Mouse (Mus musculus): ENCODE measurements at regions not wholly inside any gene's neighbourhood (a gene's known extent, or its start where the extent isn't known, plus 50 kb on each side); places are given as distances from the start of the nearest gene placed in this dataset.

- Histone ChIP-seq H3K9ac (ENCODE audit: low read depth, low read length) (no peak overlapping the region), H3K27ac (ENCODE audit: low read depth, low read length) (no peak overlapping the region), H3K4me3 (ENCODE audit: low read depth, low read length) (no peak overlapping the region), H3K27me3 (ENCODE audit: control insufficient read depth, insufficient read depth, low read length) (no peaks in the 10 kb centered on the region), H3K4me2 (no peak overlapping the region), H3K9me3 (replicated peaks; ENCODE audit: control insufficient read depth, low read length) (no peaks in the 10 kb centered on the region), H3K36me3 (ENCODE audit: control insufficient read depth, insufficient read depth, low read length) (no peaks in the 10 kb centered on the region), H3K4me1 (ENCODE audit: control insufficient read depth, insufficient read depth, low read length) (peaks cover 4% of the 10 kb centered on the region; the same call in 1 of the 2 replicates)
- 59% methylated on average over 4 of the region's 4 CpGs for WGBS (ENCODE audit: insufficient replicate concordance)
- no peak for ATAC-seq (replicated peaks; ENCODE audit: insufficient number of reproducible peaks, low FRiP score, low TSS enrichment)
Observed at GRCm38 (mm10) chr13:6028878-6029277, 167.6 kb downstream of the Klf6 start.

- H3K9me3 ChIP-seq (replicated peaks; ENCODE audit: control insufficient read depth, low read length) = no peaks in the 10 kb centered on the region
- H3K4me2 ChIP-seq = no peak overlapping the region
- peaks cover 4% of the 10 kb centered on the region; the same call in 1 of the 2 replicates for H3K4me1 ChIP-seq (ENCODE audit: control insufficient read depth, insufficient read depth, low read length)
- 0 out of 2 replicates have a peak overlapping the region, but pooled peaks have one; percentile 47 for H3K27ac ChIP-seq (ENCODE audit: low read depth, low read length)
- no peaks in the 10 kb centered on the region for H3K27me3 ChIP-seq (ENCODE audit: control insufficient read depth, insufficient read depth, low read length)
- WGBS (ENCODE audit: insufficient replicate concordance) = 78% methylated on average over 6 of the region's 6 CpGs
- no peak overlapping the region for H3K4me3 ChIP-seq (ENCODE audit: low read depth, low read length)
- H3K36me3 ChIP-seq (ENCODE audit: control insufficient read depth, insufficient read depth, low read length) = no peaks in the 10 kb centered on the region
- no peak for ATAC-seq (replicated peaks; ENCODE audit: insufficient number of reproducible peaks, low FRiP score, low TSS enrichment)
- no peak overlapping the region for H3K9ac ChIP-seq (ENCODE audit: low read depth, low read length)
Observed at GRCm38 (mm10) chr13:6029461-6029860, 168.2 kb downstream of the Klf6 start.

GRCm38 (mm10) chr13:6030128-6030527 is 168.8 kb downstream of the Klf6 start:
- no peaks in the 10 kb centered on the region for H3K27me3 ChIP-seq (ENCODE audit: control insufficient read depth, insufficient read depth, low read length)
- no peak overlapping the region for H3K4me3 ChIP-seq (ENCODE audit: low read depth, low read length)
- H3K27ac ChIP-seq (ENCODE audit: low read depth, low read length) = 0 out of 2 replicates have a peak overlapping the region, but pooled peaks have one; percentile 47
- no peak overlapping the region for H3K9ac ChIP-seq (ENCODE audit: low read depth, low read length)
- peak; percentile 33; the same call in 1 of the 2 replicates for ATAC-seq (replicated peaks; ENCODE audit: insufficient number of reproducible peaks, low FRiP score, low TSS enrichment)
- H3K36me3 ChIP-seq (ENCODE audit: control insufficient read depth, insufficient read depth, low read length) = no peaks in the 10 kb centered on the region
- H3K9me3 ChIP-seq (replicated peaks; ENCODE audit: control insufficient read depth, low read length) = no peaks in the 10 kb centered on the region
- WGBS (ENCODE audit: insufficient replicate concordance) = 54% methylated on average over 2 of the region's 2 CpGs
- H3K4me2 ChIP-seq = no peak overlapping the region
- H3K4me1 ChIP-seq (ENCODE audit: control insufficient read depth, insufficient read depth, low read length) = peaks cover 4% of the 10 kb centered on the region; the same call in 1 of the 2 replicates

DNA sequence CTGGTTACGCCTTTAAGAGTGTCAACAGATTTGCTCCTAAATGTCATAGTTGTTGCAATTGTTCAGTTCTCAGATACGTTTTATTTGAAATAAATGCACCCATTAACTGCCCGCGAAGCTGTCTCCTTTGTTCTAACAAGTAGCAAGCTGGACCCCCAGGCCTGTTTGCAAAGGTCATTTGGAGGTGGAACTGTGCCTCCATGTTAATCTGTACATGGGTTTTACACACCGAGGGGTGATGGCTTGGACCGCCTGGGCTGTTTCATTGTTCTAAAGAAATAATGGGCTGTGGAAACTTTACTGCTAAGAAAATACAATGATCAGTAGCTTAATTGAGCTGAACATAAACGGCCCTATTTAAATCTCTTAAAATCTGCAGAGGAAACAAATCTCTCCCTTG is 178.8 kb downstream of the Klf6 start:
- 84% methylated on average over 7 of the region's 7 CpGs for WGBS (ENCODE audit: insufficient replicate concordance)
- Histone ChIP-seq H3K27ac (ENCODE audit: low read depth, low read length) (no peak overlapping the region), H3K4me2 (no peak overlapping the region), H3K4me1 (ENCODE audit: control insufficient read depth, insufficient read depth, low read length) (no peaks in the 10 kb centered on the region), H3K9ac (ENCODE audit: low read depth, low read length) (no peak overlapping the region), H3K9me3 (replicated peaks; ENCODE audit: control insufficient read depth, low read length) (no peaks in the 10 kb centered on the region), H3K4me3 (ENCODE audit: low read depth, low read length) (no peak overlapping the region), H3K27me3 (ENCODE audit: control insufficient read depth, insufficient read depth, low read length) (no peaks in the 10 kb centered on the region), H3K36me3 (ENCODE audit: control insufficient read depth, insufficient read depth, low read length) (no peaks in the 10 kb centered on the region)
- ATAC-seq (replicated peaks; ENCODE audit: insufficient number of reproducible peaks, low FRiP score, low TSS enrichment) = no peak

GRCm38 (mm10) chr13:6040663-6041062 is 179.4 kb downstream of the Klf6 start:
- Histone ChIP-seq H3K27ac (ENCODE audit: low read depth, low read length) (no peak overlapping the region), H3K27me3 (ENCODE audit: control insufficient read depth, insufficient read depth, low read length) (no peaks in the 10 kb centered on the region), H3K4me3 (ENCODE audit: low read depth, low read length) (no peak overlapping the region), H3K36me3 (ENCODE audit: control insufficient read depth, insufficient read depth, low read length) (no peaks in the 10 kb centered on the region), H3K4me1 (ENCODE audit: control insufficient read depth, insufficient read depth, low read length) (no peaks in the 10 kb centered on the region), H3K4me2 (no peak overlapping the region), H3K9ac (ENCODE audit: low read depth, low read length) (no peak overlapping the region), H3K9me3 (replicated peaks; ENCODE audit: control insufficient read depth, low read length) (no peaks in the 10 kb centered on the region)
- no peak for ATAC-seq (replicated peaks; ENCODE audit: insufficient number of reproducible peaks, low FRiP score, low TSS enrichment)
- 82% methylated on average over 2 of the region's 2 CpGs for WGBS (ENCODE audit: insufficient replicate concordance)

DNA sequence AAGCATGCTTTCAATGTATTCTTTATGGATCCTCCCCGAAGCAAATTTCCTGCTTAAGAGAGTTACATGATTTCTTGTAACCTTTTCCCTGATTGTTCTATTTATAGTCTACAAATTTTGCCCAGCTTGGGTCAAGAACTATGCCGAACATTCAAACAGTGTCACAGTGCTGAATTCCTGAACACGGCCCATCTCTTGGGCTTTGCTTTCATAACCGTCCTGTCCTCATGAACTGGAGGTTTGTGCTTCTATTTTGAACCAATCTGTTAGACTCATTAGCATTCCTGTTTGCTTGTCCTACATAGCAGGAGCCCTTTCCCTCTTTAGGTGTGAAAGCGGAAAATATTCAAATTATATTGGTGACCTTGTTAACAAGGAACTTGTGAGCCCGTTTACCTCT is 181.2 kb downstream of the Klf6 start:
- Histone ChIP-seq H3K4me3 (ENCODE audit: low read depth, low read length) (no peak overlapping the region), H3K27me3 (ENCODE audit: control insufficient read depth, insufficient read depth, low read length) (no peaks in the 10 kb centered on the region), H3K9me3 (replicated peaks; ENCODE audit: control insufficient read depth, low read length) (no peaks in the 10 kb centered on the region), H3K4me2 (no peak overlapping the region), H3K4me1 (ENCODE audit: control insufficient read depth, insufficient read depth, low read length) (no peaks in the 10 kb centered on the region), H3K27ac (ENCODE audit: low read depth, low read length) (no peak overlapping the region), H3K36me3 (ENCODE audit: control insufficient read depth, insufficient read depth, low read length) (no peaks in the 10 kb centered on the region), H3K9ac (ENCODE audit: low read depth, low read length) (no peak overlapping the region)
- 74% methylated on average over 6 of the region's 6 CpGs for WGBS (ENCODE audit: insufficient replicate concordance)
- ATAC-seq (replicated peaks; ENCODE audit: insufficient number of reproducible peaks, low FRiP score, low TSS enrichment) = no peak

- no peak overlapping the region for H3K27ac ChIP-seq (ENCODE audit: low read depth, low read length)
Observed at GRCm38 (mm10) chr13:6059515-6060228, 198.4 kb downstream of the Klf6 start.

GRCm38 (mm10) chr13:6060229-6060845 is 199.1 kb downstream of the Klf6 start:
- no peak overlapping the region for H3K9ac ChIP-seq (ENCODE audit: low read depth, low read length)
- no peaks in the 10 kb centered on the region for H3K9me3 ChIP-seq (replicated peaks; ENCODE audit: control insufficient read depth, low read length)
- ATAC-seq (replicated peaks; ENCODE audit: insufficient number of reproducible peaks, low FRiP score, low TSS enrichment) = no peak
- H3K4me3 ChIP-seq (ENCODE audit: low read depth, low read length) = no peak overlapping the region
- no peaks in the 10 kb centered on the region for H3K4me1 ChIP-seq (ENCODE audit: control insufficient read depth, insufficient read depth, low read length)
- H3K27me3 ChIP-seq (ENCODE audit: control insufficient read depth, insufficient read depth, low read length) = no peaks in the 10 kb centered on the region
- H3K4me2 ChIP-seq = no peak overlapping the region
- WGBS (ENCODE audit: insufficient replicate concordance) = 44% methylated on average over 8 of the region's 8 CpGs
- no peak overlapping the region for H3K27ac ChIP-seq (ENCODE audit: low read depth, low read length)
- H3K36me3 ChIP-seq (ENCODE audit: control insufficient read depth, insufficient read depth, low read length) = no peaks in the 10 kb centered on the region

More at GRCm38 (mm10) chr13:6059515-6060228, 198.4 kb downstream of the Klf6 start:
- Histone ChIP-seq H3K9ac (ENCODE audit: low read depth, low read length) (no peak overlapping the region), H3K4me2 (no peak overlapping the region), H3K27me3 (ENCODE audit: control insufficient read depth, insufficient read depth, low read length) (no peaks in the 10 kb centered on the region), H3K4me1 (ENCODE audit: control insufficient read depth, insufficient read depth, low read length) (no peaks in the 10 kb centered on the region), H3K9me3 (replicated peaks; ENCODE audit: control insufficient read depth, low read length) (no peaks in the 10 kb centered on the region), H3K4me3 (ENCODE audit: low read depth, low read length) (no peak overlapping the region), H3K36me3 (ENCODE audit: control insufficient read depth, insufficient read depth, low read length) (no peaks in the 10 kb centered on the region)
- 42% methylated on average over 6 of the region's 6 CpGs for WGBS (ENCODE audit: insufficient replicate concordance)
- no peak for ATAC-seq (replicated peaks; ENCODE audit: insufficient number of reproducible peaks, low FRiP score, low TSS enrichment)

DNA sequence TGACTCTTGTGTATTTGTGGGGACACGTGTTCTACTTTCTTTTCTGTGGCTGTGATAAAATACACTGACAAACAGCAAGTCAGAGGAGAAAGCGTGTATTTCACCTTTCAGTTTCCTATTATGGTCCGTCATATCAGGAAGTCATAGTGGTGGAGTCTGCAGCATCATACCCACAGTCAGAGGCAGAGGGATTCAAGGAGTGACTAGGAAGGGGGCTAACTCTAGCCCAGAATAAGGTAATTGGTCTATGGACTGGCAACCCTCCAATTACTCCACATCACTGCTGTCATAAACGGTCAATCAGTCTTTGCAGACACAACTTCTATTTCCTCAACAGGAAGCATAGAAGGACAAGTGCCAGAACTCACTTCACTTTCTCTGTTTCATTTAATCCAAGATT is 201.0 kb downstream of the Klf6 start:
- WGBS (ENCODE audit: insufficient replicate concordance) = 83% methylated on average over 4 of the region's 4 CpGs
- H3K4me1 ChIP-seq (ENCODE audit: control insufficient read depth, insufficient read depth, low read length) = no peaks in the 10 kb centered on the region
- no peak overlapping the region for H3K4me3 ChIP-seq (ENCODE audit: low read depth, low read length)
- no peak overlapping the region for H3K4me2 ChIP-seq
- H3K27me3 ChIP-seq (ENCODE audit: control insufficient read depth, insufficient read depth, low read length) = no peaks in the 10 kb centered on the region
- H3K9me3 ChIP-seq (replicated peaks; ENCODE audit: control insufficient read depth, low read length) = no peaks in the 10 kb centered on the region
- no peak overlapping the region for H3K9ac ChIP-seq (ENCODE audit: low read depth, low read length)
- H3K27ac ChIP-seq (ENCODE audit: low read depth, low read length) = no peak overlapping the region
- no peak for ATAC-seq (replicated peaks; ENCODE audit: insufficient number of reproducible peaks, low FRiP score, low TSS enrichment)
- no peaks in the 10 kb centered on the region for H3K36me3 ChIP-seq (ENCODE audit: control insufficient read depth, insufficient read depth, low read length)
